Mouse (Mus musculus): ENCODE results near the gene Dop1b. TPM values are rescaled to one million over a fixed set of nuclear protein-coding genes. Genes with fewer than 3 reads are reported as not detected.
A peak's percentile ranks its signal among the peaks of the same experiment; 100 is the strongest.

Gene Dop1b
- polyA plus RNA-seq, 1 experiment = 16.9 TPM

GRCm38 (mm10) chr16:93678206-93678605, 33.5 kb upstream of the Dop1b start:
- no peaks in the 10 kb centered on the region for H3K9me3 ChIP-seq (replicated peaks; ENCODE audit: control insufficient read depth, insufficient read depth, low read length, poor library complexity, severe bottlenecking)

GRCm38 (mm10) chr16:93679165-93679564, 32.5 kb upstream of the Dop1b start:
- Histone ChIP-seq H3K9ac (ENCODE audit: low read depth, poor library complexity, severe bottlenecking) (no peak overlapping the region), H3K27ac (ENCODE audit: insufficient read depth, low read length) (no peak overlapping the region), H3K4me3 (ENCODE audit: low read depth, low read length) (no peak overlapping the region), H3K9me3 (replicated peaks; ENCODE audit: control insufficient read depth, insufficient read depth, low read length, poor library complexity, severe bottlenecking) (no peaks in the 10 kb centered on the region), H3K27me3 (ENCODE audit: control insufficient read depth, insufficient read depth, low read length, poor library complexity, severe bottlenecking) (peaks cover 2% of the 10 kb centered on the region; the same call in 1 of the 2 replicates), H3K36me3 (ENCODE audit: control insufficient read depth, insufficient read depth, low read length, poor library complexity, severe bottlenecking) (no peaks in the 10 kb centered on the region), H3K4me1 (ENCODE audit: control insufficient read depth, insufficient read depth, low read length) (peaks cover 4% of the 10 kb centered on the region)
- TF ChIP-seq CTCF (IDR thresholded peaks at IDR 0.05; ENCODE audit: low read depth, low read length) (no peak), EP300 (IDR thresholded peaks at IDR 0.05; ENCODE audit: insufficient read depth, low read depth, low read length) (no peak), POLR2A (IDR thresholded peaks at IDR 0.05; ENCODE audit: insufficient read depth, low read length) (no peak)

More at GRCm38 (mm10) chr16:93678206-93678605, 33.5 kb upstream of the Dop1b start:
- no peak overlapping the region for H3K9ac ChIP-seq (ENCODE audit: low read depth, poor library complexity, severe bottlenecking)
- no peak overlapping the region for H3K4me3 ChIP-seq (ENCODE audit: low read depth, low read length)
- H3K27ac ChIP-seq (ENCODE audit: insufficient read depth, low read length) = no peak overlapping the region
- no peaks in the 10 kb centered on the region for H3K36me3 ChIP-seq (ENCODE audit: control insufficient read depth, insufficient read depth, low read length, poor library complexity, severe bottlenecking)
- peaks cover 4% of the 10 kb centered on the region for H3K4me1 ChIP-seq (ENCODE audit: control insufficient read depth, insufficient read depth, low read length)
- H3K27me3 ChIP-seq (ENCODE audit: control insufficient read depth, insufficient read depth, low read length, poor library complexity, severe bottlenecking) = no peaks in the 10 kb centered on the region
- TF ChIP-seq CTCF (IDR thresholded peaks at IDR 0.05; ENCODE audit: low read depth, low read length) (no peak), POLR2A (IDR thresholded peaks at IDR 0.05; ENCODE audit: insufficient read depth, low read length) (no peak)

GRCm38 (mm10) chr16:93682156-93682688, 29.5 kb upstream of the Dop1b start:
- H3K9me3 ChIP-seq (replicated peaks; ENCODE audit: control insufficient read depth, insufficient read depth, low read length, poor library complexity, severe bottlenecking) = no peaks in the 10 kb centered on the region
- H3K27ac ChIP-seq (ENCODE audit: insufficient read depth, low read length) = peak overlapping the region; percentile 90
- H3K4me3 ChIP-seq (ENCODE audit: low read depth, low read length) = peak overlapping the region; percentile 69
- peak overlapping the region; percentile 50; the same call in 1 of the 2 replicates for H3K9ac ChIP-seq (ENCODE audit: low read depth, poor library complexity, severe bottlenecking)
- TF ChIP-seq EP300 (IDR thresholded peaks at IDR 0.05; ENCODE audit: insufficient read depth, low read depth, low read length) = peak; percentile 83
- no peak for TF ChIP-seq CTCF (IDR thresholded peaks at IDR 0.05; ENCODE audit: low read depth, low read length)
- H3K27me3 ChIP-seq (ENCODE audit: control insufficient read depth, insufficient read depth, low read length, poor library complexity, severe bottlenecking) = peaks cover 2% of the 10 kb centered on the region; the same call in 1 of the 2 replicates
- H3K4me1 ChIP-seq (ENCODE audit: control insufficient read depth, insufficient read depth, low read length) = peaks cover 4% of the 10 kb centered on the region
- no peaks in the 10 kb centered on the region for H3K36me3 ChIP-seq (ENCODE audit: control insufficient read depth, insufficient read depth, low read length, poor library complexity, severe bottlenecking)

- TF ChIP-seq POLR2A (IDR thresholded peaks at IDR 0.05; ENCODE audit: insufficient read depth, low read length) (no peak), CTCF (IDR thresholded peaks at IDR 0.05; ENCODE audit: low read depth, low read length) (peak; percentile 65), EP300 (IDR thresholded peaks at IDR 0.05; ENCODE audit: insufficient read depth, low read depth, low read length) (no peak)
- Histone ChIP-seq H3K4me1 (ENCODE audit: control insufficient read depth, insufficient read depth, low read length) (peaks cover 4% of the 10 kb centered on the region), H3K4me3 (ENCODE audit: low read depth, low read length) (peak within 1 kb of the TSS; percentile 69), H3K9ac (ENCODE audit: low read depth, poor library complexity, severe bottlenecking) (peak within 1 kb of the TSS; percentile 50), H3K27me3 (ENCODE audit: control insufficient read depth, insufficient read depth, low read length, poor library complexity, severe bottlenecking) (peaks cover 2% of the 10 kb centered on the region; the same call in 1 of the 2 replicates), H3K9me3 (replicated peaks; ENCODE audit: control insufficient read depth, insufficient read depth, low read length, poor library complexity, severe bottlenecking) (no peaks in the 10 kb centered on the region), H3K36me3 (ENCODE audit: control insufficient read depth, insufficient read depth, low read length, poor library complexity, severe bottlenecking) (no peaks in the 10 kb centered on the region), H3K27ac (ENCODE audit: insufficient read depth, low read length) (peak within 1 kb of the TSS; percentile 90)
These were observed 28.8 kb upstream of the Dop1b start, which contains the start of gene Cbr3 for GRCm38 (mm10) chr16:93682689-93683507. Gene Cbr3, plus strand, starts transcription at chr16:93683215.

- peaks cover 4% of the 10 kb centered on the region for H3K4me1 ChIP-seq (ENCODE audit: control insufficient read depth, insufficient read depth, low read length)
- H3K9ac ChIP-seq (ENCODE audit: low read depth, poor library complexity, severe bottlenecking) = peak overlapping the region; percentile 50
- no peaks in the 10 kb centered on the region for H3K36me3 ChIP-seq (ENCODE audit: control insufficient read depth, insufficient read depth, low read length, poor library complexity, severe bottlenecking)
- peak overlapping the region; percentile 69 for H3K4me3 ChIP-seq (ENCODE audit: low read depth, low read length)
- TF ChIP-seq CTCF (IDR thresholded peaks at IDR 0.05; ENCODE audit: low read depth, low read length) (no peak), EP300 (IDR thresholded peaks at IDR 0.05; ENCODE audit: insufficient read depth, low read depth, low read length) (no peak), POLR2A (IDR thresholded peaks at IDR 0.05; ENCODE audit: insufficient read depth, low read length) (no peak)
- peaks cover 2% of the 10 kb centered on the region; the same call in 1 of the 2 replicates for H3K27me3 ChIP-seq (ENCODE audit: control insufficient read depth, insufficient read depth, low read length, poor library complexity, severe bottlenecking)
- no peaks in the 10 kb centered on the region for H3K9me3 ChIP-seq (replicated peaks; ENCODE audit: control insufficient read depth, insufficient read depth, low read length, poor library complexity, severe bottlenecking)
- no peak overlapping the region for H3K27ac ChIP-seq (ENCODE audit: insufficient read depth, low read length)
These were observed 28.0 kb upstream of the Dop1b start for GRCm38 (mm10) chr16:93683508-93684236.

All from ES-Bruce4 (cell line).